Mouse (Mus musculus): ENCODE results near the gene Dtl. TPM values are rescaled to one million over a fixed set of nuclear protein-coding genes. Genes with fewer than 3 reads are reported as not detected.

Gene Dtl
- 1 to 10 TPM in 1 of 2 experiments, under 1 TPM in 1; 0.75 to 2.3 TPM for polyA plus RNA-seq (2012; fragmentation: generic; extraction: Trizol)

GRCm38 (mm10) chr1:191575458-191576247 lies at the start of gene Dtl, which contains the start of gene Ints7:
Gene Dtl (minus strand): TSS chr1:191575544.
Gene Ints7 (plus strand): TSS chr1:191575636.

Other genes with a start within 250 kb of the Dtl start
- 1 to 10 TPM; 1.8 to 5.9 TPM for gene Tmem206, start 249.6 kb downstream of the Dtl start, polyA plus RNA-seq (2012; fragmentation: generic; extraction: Trizol)
- gene Ppp2r5a, start 172.3 kb downstream of the Dtl start, polyA plus RNA-seq (2012; fragmentation: generic; extraction: Trizol), result 10 to 100 TPM in 1 of 2 experiments, 1 to 10 TPM in 1; 2.6 to 19.5 TPM
- 10 to 100 TPM in 1 of 2 experiments, 1 to 10 TPM in 1; 6.6 to 13.3 TPM for gene Ints7, start 92 bp upstream of the Dtl start, polyA plus RNA-seq (2012; fragmentation: generic; extraction: Trizol)
- 1 to 10 TPM; 1.9 to 7.3 TPM for gene Lpgat1, start 142.3 kb upstream of the Dtl start, polyA plus RNA-seq (2012; fragmentation: generic; extraction: Trizol)
- 10 to 100 TPM in 1 of 2 experiments, 1 to 10 TPM in 1; 5.6 to 20.4 TPM for gene Nek2, start 245.9 kb upstream of the Dtl start, polyA plus RNA-seq (2012; fragmentation: generic; extraction: Trizol)